Mouse (Mus musculus) thymus, postnatal 4 days (tissue): Measurements from ENCODE around the gene Tmtc4.
A peak's percentile ranks its signal among the peaks of the same experiment; 100 is the strongest.

Source experiments
- DNase-seq: peaks from one replicate; pipeline ENCODE4 v3.0.0; 2021

Gene Tmtc4

DNA sequence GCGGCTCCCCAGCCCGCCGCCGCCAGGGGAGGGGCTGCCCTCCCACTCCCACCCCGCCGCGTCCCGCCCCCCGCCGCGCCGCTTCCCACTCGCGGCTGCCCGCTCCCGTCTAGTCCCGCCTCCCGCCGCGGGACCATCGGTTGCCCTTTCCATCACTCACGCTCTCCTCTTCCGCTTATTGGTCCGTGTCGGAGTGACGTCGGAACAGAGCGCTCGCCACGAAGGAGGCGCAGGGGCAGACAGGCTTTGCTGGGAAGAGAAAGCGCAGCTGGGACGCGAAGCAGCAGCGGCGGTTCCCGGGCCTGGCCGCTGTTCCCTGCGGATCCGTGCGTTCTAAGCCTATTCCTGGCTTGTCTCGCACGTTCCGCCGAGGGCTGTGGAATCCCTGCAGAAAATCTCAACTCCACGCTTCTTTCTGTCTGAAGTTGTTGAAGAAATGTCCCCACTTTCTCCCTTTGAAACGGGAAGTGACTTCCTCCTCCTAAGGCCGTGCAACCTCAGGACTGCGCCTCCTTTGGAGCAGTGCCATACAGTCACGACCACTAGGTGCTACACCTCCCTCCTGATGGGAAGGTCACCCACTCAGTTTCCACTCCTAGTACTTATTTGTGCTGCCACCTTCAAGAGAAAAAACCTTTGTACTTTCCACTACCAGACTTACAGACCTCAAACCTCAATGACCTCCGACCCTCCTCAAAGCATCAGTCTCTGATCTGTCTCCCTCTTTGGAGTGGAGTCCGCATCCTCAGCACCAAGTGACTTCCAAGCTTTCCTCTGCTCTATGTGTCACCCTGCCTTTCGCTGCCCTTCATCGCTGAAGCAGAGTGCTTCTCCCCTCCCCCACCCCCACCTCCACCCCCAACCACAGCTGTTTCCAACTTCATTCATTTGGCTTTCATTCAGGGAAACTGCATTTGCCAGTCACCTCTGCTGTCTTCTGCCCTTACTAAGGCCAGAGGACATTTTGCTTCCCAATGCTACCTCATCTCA, at the start of gene Tmtc4:
TSS of gene Tmtc4 (minus strand) at position 810 of the 990 bp plus-strand sequence.
- peak; percentile 95 for DNase-seq

DNA sequence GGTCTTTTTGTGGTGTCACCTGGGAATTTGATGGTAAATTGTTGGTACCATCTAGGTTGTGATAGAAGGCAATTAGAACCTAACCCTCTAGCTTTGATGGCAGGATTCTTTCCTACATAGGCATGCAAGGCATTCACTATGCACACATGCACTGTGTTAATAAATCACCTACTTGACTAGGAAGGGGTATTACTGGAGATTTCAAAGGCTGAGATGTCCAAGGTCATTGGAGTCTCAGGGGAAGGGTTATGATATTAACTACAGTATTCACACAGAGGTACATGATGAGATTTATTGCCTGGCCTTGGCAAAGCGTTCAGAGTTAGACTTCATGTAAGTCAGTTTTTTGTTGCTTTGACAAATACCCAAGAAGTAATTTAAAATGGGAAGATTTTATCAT, 48.6 kb upstream of the Tmtc4 start:
- no peak for DNase-seq

DNA sequence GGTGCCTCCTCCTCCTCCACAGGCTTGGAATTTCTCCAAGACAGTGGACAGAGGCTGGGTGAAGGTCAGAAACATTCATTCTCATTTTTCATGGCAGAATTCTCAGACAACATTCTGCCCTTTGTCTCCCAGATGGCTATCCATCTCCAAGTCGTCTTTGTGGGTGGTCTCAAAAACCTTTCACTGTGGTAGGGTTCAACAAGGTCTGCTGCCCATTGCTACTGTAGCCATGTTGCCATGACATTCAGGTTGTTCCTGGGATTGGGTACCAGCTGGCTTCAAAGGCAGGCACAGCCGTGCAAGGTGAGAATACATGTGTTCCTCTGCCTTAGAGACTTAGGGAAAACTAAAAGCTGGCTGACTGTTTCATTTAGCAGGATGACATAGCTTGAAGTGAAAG, 44.0 kb upstream of the Tmtc4 start:
- no peak for DNase-seq

DNA sequence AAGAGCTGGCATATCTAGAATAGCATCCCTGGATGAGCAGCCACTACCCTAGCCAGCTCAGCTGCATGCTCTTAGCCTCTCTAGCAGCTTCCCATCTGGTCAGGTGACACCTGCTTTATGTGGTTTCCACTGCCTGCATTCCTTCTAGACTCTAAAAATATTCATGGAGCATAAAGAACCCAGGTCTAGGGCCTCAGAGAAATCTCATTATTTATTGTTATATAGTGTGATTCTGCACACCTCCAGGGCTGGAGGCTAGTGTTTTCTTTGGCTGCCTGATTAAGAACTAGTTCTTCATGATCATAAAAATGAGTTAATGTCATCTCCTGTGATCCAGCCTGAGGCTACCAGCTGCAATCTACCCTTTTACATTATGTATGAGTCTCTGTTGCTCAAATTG, 39.1 kb upstream of the Tmtc4 start:
- no peak for DNase-seq

DNA sequence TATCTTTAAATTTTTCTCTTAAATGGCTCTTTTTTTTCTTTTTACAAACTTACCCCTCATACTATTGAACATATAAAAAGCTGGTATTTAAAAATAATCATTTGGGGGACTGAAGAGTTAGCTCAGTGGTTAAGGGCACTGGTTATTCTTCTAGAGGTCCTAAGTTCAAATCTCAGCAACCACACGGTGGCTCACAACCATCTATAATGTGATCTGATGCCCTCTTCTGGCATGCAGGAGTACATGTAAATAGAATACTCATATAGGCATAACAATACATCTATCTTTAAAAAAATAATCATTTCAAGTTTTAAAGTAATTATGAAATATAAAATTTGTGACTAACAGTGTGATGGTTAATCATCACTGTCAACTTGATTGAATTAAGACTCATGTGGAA, 32.5 kb upstream of the Tmtc4 start:
- no peak for DNase-seq

DNA sequence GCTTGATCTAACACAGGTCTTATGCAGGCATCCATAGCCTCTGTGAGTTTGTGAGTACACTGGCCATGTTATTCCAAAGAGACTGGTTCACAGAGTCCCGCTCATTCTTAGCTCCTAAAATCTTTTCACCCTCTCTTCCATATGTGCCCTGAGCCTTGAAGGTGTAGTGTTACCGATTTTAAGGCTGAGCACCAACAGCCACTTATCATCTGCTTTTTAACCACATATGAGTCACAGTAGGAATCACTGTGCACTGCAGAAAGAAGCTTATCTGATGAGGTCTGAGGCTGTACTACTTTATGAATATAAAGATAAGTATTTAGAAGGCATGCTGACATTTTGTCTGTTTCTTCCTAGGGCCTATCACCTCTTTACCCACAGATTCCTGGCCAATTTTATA, 31.9 kb upstream of the Tmtc4 start:
- no peak for DNase-seq

DNA sequence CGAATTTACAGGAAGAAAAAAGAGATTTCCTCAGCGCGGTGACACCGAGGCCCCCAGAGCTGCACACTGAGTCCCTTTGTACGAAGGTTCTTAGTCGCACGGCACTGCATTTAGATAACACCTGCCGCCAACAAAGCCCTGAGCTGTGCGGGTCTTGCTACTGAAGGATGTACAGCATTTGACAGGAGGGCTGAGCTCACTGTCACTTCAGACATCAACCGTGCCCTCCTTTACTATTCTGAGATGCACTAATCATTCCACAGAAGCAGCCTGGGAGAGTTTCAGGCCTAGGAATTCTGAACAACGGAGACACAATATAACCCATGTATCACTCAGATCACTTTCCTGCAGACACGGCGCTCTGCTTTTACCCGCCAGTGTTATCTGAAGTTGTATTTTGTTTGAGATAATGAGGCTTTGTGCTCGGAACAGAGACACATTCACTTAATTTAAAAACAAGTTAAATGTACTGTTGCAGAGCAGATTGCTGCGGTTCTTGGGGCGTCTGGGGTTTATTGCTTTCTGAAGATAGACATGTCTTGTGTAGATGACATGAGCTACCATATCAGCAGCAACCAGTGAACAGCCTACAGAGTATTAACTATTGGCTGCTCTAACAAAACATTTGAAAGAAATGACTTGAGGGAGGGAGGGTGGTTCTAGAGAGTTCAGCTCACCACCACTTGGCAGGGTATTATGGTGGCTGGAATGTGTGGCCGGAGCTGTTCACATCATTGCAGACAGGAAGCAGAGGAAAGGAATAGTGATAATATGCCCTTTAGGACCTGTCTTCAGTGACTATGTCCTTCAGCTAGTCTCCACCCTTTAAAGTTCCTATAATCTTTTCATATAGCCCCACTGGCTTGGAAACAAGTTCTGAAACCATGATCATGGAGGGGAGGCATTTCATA, 25.5 kb upstream of the Tmtc4 start:
- DNase-seq = peak; percentile 27

DNA sequence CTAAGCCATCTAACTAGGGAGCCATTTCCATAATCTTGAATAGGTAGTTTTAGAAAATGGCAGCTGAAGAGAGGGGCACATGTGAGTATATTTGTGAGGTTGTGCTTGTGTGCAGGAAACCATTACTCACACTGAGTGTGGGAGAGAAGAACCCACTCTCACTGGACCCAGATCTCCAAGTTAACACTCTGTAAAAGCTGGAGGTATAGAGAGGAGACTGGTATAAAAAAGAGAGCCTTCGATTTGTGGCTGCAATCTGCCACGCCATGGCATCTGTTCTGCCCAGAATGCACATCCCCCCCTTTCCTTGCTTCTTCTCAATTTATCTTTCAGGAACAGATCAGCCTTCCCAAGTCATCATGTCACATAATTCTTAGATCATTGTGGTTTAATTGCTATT, 24.8 kb upstream of the Tmtc4 start:
- no peak for DNase-seq

DNA sequence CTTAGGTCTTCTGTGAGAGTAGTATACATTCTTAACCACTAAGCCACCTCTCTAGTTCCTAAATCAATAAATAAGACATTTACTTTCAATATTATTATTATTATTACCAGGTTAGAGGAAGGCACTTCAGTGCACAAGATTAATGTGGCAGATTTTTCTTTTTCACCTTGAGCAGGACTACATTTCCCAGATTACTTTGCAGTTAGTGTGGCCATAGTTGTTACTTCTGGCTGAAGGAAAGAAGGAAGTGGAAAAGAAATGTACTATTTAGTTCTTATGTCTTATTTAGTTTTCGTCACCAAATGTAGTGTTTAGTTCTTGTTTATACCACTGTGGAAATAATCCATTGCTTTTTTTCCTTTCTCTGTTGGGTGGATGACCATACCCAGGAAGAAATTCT, 19.9 kb upstream of the Tmtc4 start:
- DNase-seq = no peak

DNA sequence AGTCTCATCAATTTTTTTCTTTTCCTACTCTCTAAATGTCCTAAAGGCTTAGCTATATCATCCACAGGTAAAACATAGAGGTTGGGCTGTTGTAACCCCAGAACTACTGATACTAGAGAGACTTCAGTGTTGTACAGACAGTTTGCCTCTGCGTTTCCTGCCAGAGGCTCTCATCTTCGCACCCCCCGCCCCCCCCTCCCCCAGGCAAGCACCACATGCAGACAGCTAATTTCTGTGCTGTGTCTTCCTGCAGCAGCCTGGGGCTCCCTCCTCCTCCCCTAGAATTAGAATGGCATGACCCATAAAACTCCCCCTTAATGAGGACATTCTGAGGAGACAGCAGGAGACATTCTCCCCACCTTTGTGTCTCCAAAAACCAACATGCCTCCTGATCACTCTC, 17.6 kb upstream of the Tmtc4 start:
- DNase-seq = no peak

DNA sequence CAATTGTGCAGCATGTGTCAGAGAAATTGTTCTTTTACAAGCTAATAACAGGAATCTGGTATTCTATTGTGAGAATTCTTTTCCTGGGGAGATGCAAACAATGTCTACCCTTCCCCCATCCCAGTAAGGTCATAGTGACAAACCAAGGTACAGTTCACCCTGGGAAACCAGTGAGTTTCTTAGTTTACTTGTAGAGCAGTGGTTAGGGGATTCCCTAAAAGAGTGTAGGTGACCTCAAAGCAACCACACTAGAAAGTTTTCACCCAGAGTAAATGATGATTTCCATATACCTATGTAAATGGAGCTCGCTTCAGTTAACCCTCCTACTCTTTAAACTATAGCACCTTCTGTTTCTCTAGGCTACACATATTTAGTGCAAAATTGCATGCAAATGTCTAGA, 13.6 kb upstream of the Tmtc4 start:
- DNase-seq = no peak

DNA sequence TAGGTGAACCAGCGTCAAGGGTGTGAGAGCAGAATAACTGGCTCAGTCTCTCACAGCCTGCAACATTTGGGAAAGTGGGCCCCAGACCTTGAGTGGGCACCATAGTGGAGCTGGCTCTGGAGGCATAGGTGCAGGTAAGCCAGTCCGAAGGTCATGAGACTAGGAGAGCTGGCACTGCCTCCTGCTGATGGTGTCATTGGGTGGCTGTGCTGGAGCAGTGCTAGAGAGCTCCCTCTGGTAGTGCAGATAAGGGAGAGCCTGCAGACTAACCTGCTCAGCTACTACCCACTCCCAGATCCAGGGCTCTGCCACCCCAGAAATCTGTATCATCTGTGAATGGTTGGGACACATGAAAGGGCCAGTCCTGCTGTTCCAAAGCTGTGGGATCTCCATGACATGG, 10.1 kb upstream of the Tmtc4 start:
- DNase-seq = no peak

DNA sequence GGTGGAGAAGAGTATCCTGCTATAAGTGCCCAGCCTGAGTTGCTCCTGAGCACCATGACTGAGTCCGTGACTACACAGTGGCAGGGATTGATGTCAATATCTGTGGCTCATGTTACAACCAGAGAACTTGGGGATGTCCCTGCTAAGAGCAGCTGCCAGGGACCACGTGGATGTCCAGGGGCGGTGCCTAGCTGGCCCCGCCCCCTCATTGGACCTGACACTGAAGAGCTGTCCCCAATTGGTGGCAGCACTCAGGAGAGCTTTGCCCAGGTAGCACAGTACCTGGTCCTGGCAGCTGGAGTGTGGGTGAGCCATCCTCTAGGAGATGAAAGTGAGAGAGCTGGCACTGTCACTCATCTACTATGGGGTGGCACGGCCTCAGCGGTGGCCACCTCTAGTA, 9.1 kb upstream of the Tmtc4 start:
- DNase-seq = peak; percentile 15

DNA sequence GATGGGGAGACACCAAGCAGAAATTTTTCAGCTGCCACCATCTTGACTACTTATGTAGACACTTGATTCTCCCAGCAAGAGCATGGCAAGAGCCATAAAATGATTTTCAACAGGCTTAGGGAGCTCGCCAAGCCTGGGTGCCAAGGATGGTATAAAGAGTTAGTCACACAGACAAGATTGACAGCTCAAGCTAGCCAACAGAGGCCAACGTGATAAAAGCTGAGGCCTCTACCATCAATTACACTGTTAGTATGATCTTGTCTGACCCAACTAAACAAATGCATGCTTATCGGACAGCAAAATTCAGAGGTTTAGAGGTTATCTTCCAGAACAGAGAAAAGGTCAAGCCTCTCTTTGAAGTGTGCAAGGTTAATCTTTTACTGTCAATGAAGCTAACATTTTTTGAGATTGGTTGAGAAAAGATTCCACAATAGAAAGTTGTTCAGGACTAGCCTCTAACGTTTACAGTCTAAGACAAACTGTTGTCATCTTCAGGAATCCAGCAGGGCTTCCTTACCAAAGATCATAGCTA, 6.8 kb upstream of the Tmtc4 start:
- DNase-seq = no peak

DNA sequence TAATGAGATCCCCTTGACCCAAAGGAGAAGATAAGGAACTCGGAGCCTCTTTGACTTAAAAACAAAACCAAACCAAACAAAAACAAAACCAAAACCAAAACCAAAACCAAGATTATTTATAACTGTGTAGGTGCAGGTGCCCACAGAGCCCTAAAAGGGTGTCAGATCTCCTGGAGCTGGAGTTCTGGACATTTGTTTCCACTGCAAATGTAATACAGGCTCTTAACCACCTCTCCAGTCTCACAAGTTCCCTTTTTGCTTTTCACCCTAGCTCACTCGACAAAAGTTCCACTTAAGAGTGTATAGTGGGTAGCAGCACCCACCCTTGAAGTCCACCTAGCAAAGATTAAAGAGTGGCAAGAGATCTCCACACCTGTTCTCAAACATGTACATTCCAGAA, 2.6 kb upstream of the Tmtc4 start:
- DNase-seq = no peak

DNA sequence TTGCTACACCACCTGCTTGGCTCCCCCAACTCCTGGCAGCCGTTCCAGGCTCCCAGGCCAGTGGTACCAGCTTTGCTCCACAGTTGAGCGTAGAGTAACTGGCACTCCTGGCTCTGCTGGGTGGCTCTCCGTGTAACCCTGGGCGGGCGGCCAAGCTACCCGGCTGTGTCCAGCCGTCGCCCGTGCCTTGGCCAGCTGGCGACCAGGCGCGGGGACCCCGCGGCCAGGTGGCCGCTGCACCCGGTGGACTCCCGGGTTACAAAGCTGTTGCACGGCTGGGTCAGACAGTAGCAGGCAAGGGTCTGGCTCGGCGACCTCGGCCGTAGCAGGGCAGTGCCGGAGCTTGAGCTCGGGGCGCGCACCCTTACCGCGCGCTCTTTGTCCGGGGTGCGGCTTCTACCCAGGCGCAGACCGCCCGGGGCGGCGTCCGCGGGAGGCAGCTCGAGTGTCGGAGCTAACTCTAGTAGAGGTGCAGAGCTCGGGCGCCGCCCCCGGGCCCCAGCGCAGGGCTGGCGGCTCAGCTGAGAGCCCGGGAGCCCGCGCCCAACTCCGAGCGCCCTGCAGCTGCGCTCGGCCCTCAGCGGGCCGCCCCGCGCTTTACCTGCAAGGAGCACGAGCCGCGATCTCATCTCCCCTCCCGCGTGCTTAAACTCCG, 1.1 kb downstream of the Tmtc4 start:
- DNase-seq = peak; percentile 64

DNA sequence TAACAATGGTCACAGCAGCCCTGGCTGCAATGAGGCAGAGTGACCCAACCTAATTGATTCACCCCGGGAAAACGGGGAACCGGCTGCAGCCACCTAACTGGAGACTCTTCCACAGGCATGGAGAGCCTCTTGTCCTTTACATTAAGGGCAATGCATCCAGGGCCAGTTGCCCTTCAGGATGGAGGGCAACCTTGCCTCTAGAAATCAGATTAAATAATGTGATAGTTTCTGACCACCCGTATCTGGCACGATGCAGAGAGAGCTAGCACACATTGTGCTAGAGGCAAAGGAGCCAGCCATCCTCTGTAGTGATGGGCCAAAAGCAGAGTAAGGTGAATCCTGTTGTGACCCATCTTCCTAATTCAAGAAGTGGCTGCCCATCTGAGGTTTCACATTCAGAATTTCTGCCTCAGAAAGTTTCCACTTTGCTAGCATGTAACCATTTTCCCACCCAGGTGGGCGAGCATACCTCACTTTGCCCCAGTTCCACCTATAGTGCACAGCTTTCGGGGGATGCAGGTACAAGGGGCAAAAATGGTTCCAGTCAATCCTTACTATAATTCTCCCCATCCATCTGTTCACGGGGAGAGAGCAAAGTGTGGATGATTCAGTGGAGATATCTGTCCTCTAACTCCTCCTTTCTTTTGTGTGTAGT, 1.9 kb downstream of the Tmtc4 start:
- DNase-seq = no peak

DNA sequence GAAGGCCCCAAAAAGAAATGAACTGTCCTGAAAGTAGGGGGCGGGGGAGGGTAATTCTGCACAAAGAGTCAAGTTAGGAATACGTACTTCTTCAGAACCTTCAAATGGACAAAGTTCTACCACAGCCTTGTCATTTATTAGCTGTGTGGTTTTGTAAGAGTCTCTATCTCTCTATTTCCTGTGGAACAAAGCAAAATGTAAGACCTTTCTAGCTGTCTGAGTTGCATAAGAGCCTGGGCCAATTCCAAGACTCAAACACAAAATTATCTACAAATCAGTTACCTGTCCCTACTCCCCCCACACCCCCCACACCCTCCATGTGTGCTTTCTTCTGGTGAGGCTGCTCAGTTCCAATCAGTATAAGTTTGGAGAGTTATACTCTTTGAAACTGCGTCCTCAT, 5.0 kb downstream of the Tmtc4 start:
- no peak for DNase-seq

DNA sequence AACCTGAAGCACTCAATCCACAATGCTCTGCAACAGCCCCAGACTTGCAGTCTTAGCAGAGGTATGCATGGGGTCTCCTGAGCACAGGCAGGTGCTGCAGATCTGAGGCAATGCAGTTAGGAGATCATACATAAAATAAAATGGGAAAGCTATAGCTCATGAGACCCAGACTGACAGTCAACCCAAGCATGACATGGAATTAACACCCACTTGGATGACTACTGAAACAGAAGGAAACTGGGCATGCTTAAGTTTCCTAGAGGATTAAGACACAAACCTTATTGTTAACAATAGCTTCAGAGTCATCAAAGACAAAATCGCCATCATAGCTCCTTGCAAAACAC, 6.1 kb downstream of the Tmtc4 start:
- DNase-seq = no peak

DNA sequence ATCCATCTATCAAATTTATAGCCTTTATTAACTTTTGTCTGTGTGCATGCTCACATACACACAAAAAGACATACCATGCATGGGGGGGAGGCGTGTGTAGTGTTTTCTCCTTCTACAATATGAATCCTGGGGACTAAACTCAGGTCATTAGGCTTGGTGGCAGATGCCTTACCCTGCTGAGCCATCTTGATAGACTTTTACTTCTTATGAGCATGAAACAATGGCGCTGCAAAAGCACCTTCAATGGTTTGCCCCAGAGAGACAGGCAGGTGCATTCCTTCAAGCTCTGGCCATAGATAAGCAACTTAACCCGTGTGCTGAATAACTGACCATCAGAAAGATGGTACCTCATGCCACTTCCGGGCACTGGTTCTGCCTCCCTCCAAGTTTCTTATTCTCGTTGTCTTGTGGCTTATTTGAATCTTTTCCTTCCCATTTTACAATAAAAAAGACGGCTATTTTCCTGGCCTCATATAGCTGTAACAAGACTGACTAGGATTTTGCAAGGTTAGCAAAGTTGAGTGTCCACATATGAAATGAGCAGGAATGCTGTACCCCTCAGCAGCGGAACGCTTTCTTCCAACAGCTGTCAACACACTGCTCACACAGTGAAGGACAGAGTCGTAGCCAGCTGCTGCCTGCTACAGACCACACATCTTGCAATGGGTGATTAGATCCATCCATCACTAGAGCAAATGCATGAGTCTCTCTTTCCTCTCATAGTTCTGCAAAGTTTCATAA, 6.6 kb downstream of the Tmtc4 start:
- DNase-seq = no peak

DNA sequence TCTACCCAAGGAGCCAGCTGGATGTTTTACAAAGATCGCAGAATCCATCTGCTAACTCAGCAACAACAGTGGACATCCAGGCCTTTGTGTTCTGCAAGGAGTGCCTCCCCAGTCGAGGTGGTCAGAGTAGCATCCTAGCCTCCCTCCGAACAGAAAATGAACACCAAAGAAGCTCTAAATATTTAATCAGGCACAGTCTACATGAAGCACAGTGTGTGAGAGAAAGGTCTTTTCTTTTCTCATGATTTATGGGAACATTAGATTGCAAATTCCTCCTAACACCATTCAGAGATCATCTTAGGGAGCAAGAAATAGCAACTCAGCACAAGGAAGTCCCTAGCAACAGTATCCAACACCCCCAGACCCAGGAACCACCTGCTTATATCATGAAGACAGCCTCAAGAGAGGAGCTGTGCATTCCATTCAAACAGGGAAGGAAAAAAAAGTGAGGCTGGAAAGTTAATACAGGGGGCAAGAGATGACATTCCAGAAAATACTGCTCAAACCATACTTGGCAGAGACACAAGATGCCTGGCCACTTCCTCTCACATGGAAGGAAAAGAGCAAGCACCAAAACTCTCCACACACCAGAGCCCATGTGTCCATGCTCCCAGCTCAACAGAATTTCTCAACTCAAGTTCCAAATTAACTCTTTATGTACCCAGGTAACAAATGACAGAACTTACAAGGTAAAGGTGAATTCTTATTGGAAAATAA, 8.8 kb downstream of the Tmtc4 start:
- no peak for DNase-seq
